Mouse (Mus musculus) stomach, postnatal 0 days (tissue): ENCODE measurements around the gene Tk2.

Source experiments
- CTCF ChIP-seq: IDR thresholded peaks from 2 replicates; pipeline ENCODE4 v1.5.1; 2016; ENCODE audit warnings: antibody characterized with exemption, low read depth, mild to moderate bottlenecking, moderate library complexity
- EP300 ChIP-seq: optimal IDR thresholded peaks from 2 replicates; pipeline ENCODE3; 2016; ENCODE audit warnings: antibody characterized with exemption

DNA sequence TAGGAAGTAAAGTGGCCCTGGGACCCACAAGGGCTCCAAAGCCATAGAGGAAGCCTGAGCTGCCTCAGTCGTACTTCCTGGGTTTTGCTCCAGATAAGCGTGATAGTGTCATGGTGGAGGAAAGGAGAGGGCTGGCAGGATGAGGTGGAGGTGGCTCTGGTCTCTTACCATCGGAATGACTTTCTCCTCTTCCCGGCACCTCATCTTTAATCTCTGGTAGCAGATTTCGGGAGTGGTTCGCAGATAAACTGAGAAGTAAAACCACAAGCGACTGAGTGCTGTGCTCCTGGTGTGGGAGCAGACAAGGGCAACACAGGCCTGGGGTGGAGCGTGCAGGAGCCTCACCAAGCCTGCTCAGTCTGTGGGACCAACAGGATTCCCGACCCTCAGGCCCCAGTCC is 18.0 kb downstream of the Tk2 start:
- TF ChIP-seq CTCF (no peak), EP300 (no peak)
